Mouse (Mus musculus) left cerebral cortex, adult 6 months (tissue): ENCODE results near the gene Fam184b. TPM values are rescaled to one million over a fixed set of nuclear protein-coding genes. Genes with fewer than 3 reads are reported as not detected.

Source experiments
- long read RNA-seq, 2 experiments: library from polyadenylated mRNA; unstranded; transcript quantifications; one replicate each; pipeline ENCODE4 v2.0.0; 2019 to 2020
- polyA plus RNA-seq: library from polyadenylated mRNA; unstranded; fragments of <200 nt; fragmentation: Nextera tagmentation; gene quantifications from 2 replicates; pipeline ENCODE4 v1.2.3, GENCODE M21; 2021

The Fam184b gene
- polyA plus RNA-seq, result 2.0 and 2.1 TPM in 2 replicates
- long read RNA-seq, experiment 1, full-length matches to known transcripts, result 5 of 20 reads
- long read RNA-seq, experiment 1, partial matches to known transcripts, result 13 of 20 reads
- long read RNA-seq, experiment 1, other reads (novel, unspliced or antisense), result 2 of 20 reads
- long read RNA-seq, experiment 2, partial matches to known transcripts, result 7 of 8 reads
- long read RNA-seq, experiment 2, other reads (novel, unspliced or antisense), result 1 of 8 reads

DNA sequence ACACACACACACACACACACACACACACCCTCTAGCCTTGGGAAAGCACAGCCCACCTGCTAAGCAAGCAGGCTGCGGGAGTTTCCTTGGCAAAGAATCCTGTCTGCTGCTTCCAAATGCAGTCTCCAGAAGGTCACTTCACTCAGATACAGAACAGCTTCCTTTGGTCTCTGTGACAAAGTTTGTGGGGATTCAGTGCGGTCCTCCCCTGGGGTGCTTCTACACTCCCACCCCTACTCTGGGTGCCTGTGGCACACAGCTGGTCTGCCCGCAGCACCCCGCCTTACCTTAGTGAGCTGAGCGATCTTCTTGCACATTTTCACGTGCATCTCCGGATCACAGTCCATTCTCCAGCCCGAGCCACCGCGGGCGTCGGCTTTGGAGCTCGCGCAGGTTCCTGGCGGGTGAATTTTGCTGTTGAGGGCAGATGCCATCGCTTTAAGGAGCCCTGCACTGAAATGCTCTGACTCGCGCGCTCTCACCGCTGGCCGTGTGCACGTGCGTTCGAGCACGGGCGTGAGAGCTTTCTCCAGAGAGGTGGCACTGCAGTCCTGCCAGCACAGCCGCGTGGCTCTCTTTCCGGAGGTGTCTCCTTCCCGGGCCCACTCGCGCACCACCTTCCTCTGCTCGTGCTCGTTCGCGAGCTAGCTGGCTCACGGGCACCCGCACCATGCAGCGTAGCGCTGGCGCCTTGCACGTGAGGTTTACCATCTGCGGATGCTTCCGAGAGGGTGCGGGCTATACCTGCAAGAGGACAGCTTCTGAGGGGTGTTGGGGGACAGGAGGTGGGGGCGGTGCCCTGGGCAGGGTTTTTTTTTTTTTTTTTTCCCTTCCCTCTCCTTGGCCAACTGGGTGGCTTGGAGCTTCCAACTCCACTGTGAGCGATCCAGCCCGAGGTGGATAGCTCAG, at the start of gene Fam184b:
Gene Fam184b (minus strand): TSS at position 809 of the 909 bp plus-strand sequence.

DNA sequence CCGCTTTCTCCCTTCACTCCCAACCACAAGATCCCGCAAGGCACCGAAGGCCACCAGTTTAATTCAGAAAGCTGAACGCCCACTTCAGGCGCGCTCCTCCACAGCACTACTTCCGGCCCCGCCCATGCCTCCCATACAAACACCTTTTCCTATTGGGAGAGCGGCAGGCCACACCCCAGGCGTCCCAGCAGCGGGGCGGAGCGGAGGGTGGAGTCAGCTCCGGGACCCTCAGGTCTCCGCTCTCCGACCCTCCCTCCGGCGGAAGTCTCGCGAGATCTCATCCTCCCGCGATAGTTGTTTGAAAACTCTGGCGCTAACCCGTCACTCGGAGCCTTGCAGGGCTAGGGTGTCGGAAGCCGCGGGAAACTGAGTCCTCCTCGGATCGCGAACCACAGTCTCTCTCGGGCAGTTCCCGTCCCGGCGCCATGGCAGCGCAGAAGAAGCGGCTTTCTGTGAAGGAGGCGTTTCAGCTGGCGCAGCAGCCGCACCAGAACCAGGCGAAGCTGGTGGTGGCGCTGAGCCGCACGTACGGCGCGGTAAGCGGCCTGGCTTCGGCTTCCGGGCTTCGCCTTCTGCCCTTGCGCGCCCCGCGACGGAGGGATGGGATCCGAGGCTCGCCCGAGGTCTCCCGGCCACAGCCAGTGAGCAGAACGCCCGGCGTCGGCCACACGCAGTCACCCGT, 30.3 kb upstream of the Fam184b start, which contains the start of gene Ncapg:
Gene Ncapg (plus strand): TSS at position 322 of the 682 bp plus-strand sequence.

GRCm38 (mm10) chr5:45519960-45520808, 119.2 kb downstream of the Fam184b start, which contains the start of gene Med28:
Gene Med28 (plus strand): TSS chr5:45520229.

DNA sequence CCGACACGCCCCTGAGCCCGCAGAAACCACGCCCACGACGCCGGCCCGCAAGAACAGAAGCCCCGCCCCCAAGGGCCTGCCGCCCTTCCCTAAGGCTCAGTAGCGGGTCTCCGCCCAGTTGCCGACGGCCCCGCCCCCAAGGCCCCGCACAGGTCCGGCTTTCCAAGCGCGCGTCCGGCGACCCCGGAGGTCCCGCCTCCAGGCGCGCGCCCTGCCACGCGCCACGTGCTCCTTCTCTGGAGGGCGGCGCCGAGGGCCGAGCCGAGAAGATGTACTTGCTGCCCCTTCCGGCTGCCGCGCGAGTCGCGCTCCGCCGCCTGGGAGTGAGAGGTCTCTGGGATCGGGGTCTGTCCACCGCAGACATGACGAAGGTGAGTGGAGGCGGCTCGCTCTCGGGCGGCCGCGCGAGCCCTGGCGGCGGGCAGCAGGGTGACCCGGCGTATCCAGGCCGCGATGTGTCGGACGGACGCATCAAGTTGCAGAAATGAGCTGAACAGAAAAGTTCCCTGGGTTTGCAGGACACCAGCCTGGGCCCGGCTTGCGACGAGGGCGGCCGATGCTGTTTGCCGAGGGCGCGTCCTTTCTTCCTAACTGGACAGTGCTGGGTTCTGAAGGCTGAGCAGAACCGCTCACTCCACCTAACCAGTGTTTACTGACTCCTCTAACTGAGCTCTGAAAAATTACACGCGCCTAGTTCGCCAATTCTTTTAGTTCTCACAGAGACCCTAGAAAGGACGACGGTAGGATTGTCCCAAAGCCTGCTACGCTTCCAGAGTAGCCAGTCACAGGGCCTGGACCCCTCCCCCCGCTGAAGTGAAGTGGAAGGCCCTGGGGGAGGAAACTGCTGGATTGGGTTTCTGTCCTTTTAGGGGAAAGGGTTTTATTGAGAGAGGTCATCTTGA, 146.0 kb downstream of the Fam184b start, which contains the start of gene Lap3:
Gene Lap3 (plus strand): TSS at position 184 of the 902 bp plus-strand sequence.

Other genes with a start within 250 kb of the Fam184b start
- gene Qdpr, start 189.4 kb downstream of the Fam184b start, polyA plus RNA-seq, result 361 and 406 TPM in 2 replicates
- gene Clrn2, start 185.9 kb downstream of the Fam184b start, polyA plus RNA-seq, result 0.37 and 0.51 TPM in 2 replicates
- gene Lap3, start 146.2 kb downstream of the Fam184b start, polyA plus RNA-seq, result 89.7 and 101 TPM in 2 replicates
- 348 and 391 TPM in 2 replicates for gene Med28, start 119.4 kb downstream of the Fam184b start, polyA plus RNA-seq
- gene Ncapg, start 30.3 kb upstream of the Fam184b start, polyA plus RNA-seq, result 0.16 and 0.44 TPM in 2 replicates
- gene Lcorl, start 218.0 kb upstream of the Fam184b start, polyA plus RNA-seq, result 9.7 and 18.5 TPM in 2 replicates